Mouse (Mus musculus) heart, embryonic 16.5 days (tissue): Measurements from ENCODE around the gene Rcbtb1. TPM values are rescaled to one million over a fixed set of nuclear protein-coding genes. Genes with fewer than 3 reads are reported as not detected.

Experiments used
- ATAC-seq: fragments of 200-750 bp; cut with Nextera tagmentation; replicated peaks from 2 replicates; pipeline ENCODE4 v1.8.0; 2017; ENCODE audit warnings: moderate number of reproducible peaks; ENCODE audit not compliant: insufficient read depth, low FRiP score; ENCODE audit errors: extremely low read depth
- H3K27ac ChIP-seq: fragments of 300-500 bp; sonication (generic); 2 replicates; pipeline ENCODE4 v1.5.1; 2014; ENCODE audit warnings: mild to moderate bottlenecking, low read length, control low read depth, moderate library complexity
- H3K27me3 ChIP-seq: fragments of 300-500 bp; sonication (generic); 2 replicates; pipeline ENCODE4 v1.6.1; 2014; ENCODE audit warnings: low read length, mixed read lengths; ENCODE audit not compliant: control insufficient read depth, insufficient read depth
- H3K36me3 ChIP-seq: fragments of 300-500 bp; sonication (generic); 2 replicates; pipeline ENCODE4 v1.6.1; 2014; ENCODE audit not compliant: control insufficient read depth, insufficient read depth
- H3K4me1 ChIP-seq: fragments of 300-500 bp; sonication (generic); 2 replicates; pipeline ENCODE4 v1.6.1; 2014; ENCODE audit warnings: low read length, mixed read lengths; ENCODE audit not compliant: control insufficient read depth, insufficient read depth
- H3K4me2 ChIP-seq: fragments of 300-500 bp; sonication (generic); 2 replicates; pipeline ENCODE4 v1.6.1; 2014; ENCODE audit warnings: low read depth, mild to moderate bottlenecking, control low read depth, low read length
- H3K4me3 ChIP-seq: fragments of 300-500 bp; sonication (generic); 2 replicates; pipeline ENCODE4 v1.5.1; 2014; ENCODE audit warnings: mild to moderate bottlenecking, control low read depth, low read length
- H3K9ac ChIP-seq: fragments of 300-500 bp; sonication (generic); 2 replicates; pipeline ENCODE4 v1.6.1; 2014; ENCODE audit warnings: low read length, control low read depth
- H3K9me3 ChIP-seq: fragments of 300-500 bp; sonication (generic); replicated peaks from 2 replicates; pipeline ENCODE4 v1.6.1; 2016; ENCODE audit warnings: low read length; ENCODE audit not compliant: control insufficient read depth
- WGBS: fragments of 180-500 bp; shearing (Covaris S2); extraction: QIAGEN DNeasy Blood & Tissue Kit; methylation state at CpG from one replicate; pipeline ENCODE4 v1.1.7; 2014; 5-methylcytosine and 5-hydroxymethylcytosine counted together
- polyA plus RNA-seq: library from polyadenylated mRNA; unstranded; fragments of >200 nt; fragmentation: Nextera tagmentation; extraction: Ambion mirVana; gene quantifications from 2 replicates; pipeline ENCODE4 v1.2.1, GENCODE M21; 2015

The Rcbtb1 gene
- polyA plus RNA-seq: 16.0 and 16.7 TPM in 2 replicates

GRCm38 (mm10) chr14:59200711-59201603 lies at the start of gene Rcbtb1:
Gene Rcbtb1, plus strand, starts transcription at chr14:59201209.
- Histone ChIP-seq H3K4me2 (peak within 1 kb of the TSS; percentile 94), H3K4me1 (peaks cover 2% of the 10 kb centered on the region; the same call in 1 of the 2 replicates), H3K9me3 (no peaks in the 10 kb centered on the region), H3K4me3 (peak within 1 kb of the TSS; percentile 91), H3K27ac (peak within 1 kb of the TSS; percentile 91), H3K36me3 (no peaks in the 10 kb centered on the region), H3K9ac (peak within 1 kb of the TSS; percentile 94), H3K27me3 (no peaks in the 10 kb centered on the region)
- WGBS: under 1% methylated on average over 94 of the region's 96 CpGs
- ATAC-seq: peak; percentile 92

- Histone ChIP-seq H3K27ac (no peak overlapping the region), H3K36me3 (no peaks in the 10 kb centered on the region), H3K4me2 (no peak overlapping the region), H3K4me3 (no peak overlapping the region), H3K9ac (no peak overlapping the region), H3K9me3 (peaks cover 3% of the 10 kb centered on the region; the same call in 1 of the 2 replicates), H3K4me1 (no peaks in the 10 kb centered on the region), H3K27me3 (no peaks in the 10 kb centered on the region)
- ATAC-seq: no peak
- WGBS: 73% methylated on average over 2 of the region's 2 CpGs
Measured at GRCm38 (mm10) chr14:59155589-59155988, 45.4 kb upstream of the Rcbtb1 start.

GRCm38 (mm10) chr14:59157016-59157698 lies 43.9 kb upstream of the Rcbtb1 start:
- H3K9me3 ChIP-seq: peaks cover 3% of the 10 kb centered on the region; the same call in 1 of the 2 replicates
- H3K36me3 ChIP-seq: no peaks in the 10 kb centered on the region
- H3K27me3 ChIP-seq: no peaks in the 10 kb centered on the region
- 57% methylated on average over 3 of the region's 3 CpGs for WGBS
- ATAC-seq: no peak
- H3K4me3 ChIP-seq: no peak overlapping the region
- H3K4me1 ChIP-seq: no peaks in the 10 kb centered on the region
- no peak overlapping the region for H3K9ac ChIP-seq
- no peak overlapping the region for H3K27ac ChIP-seq
- H3K4me2 ChIP-seq: no peak overlapping the region

GRCm38 (mm10) chr14:59178649-59179048 lies 22.4 kb upstream of the Rcbtb1 start, which contains the start of gene Gm5142:
Gene Gm5142, minus strand, starts transcription at chr14:59178749.
- ATAC-seq: no peak
- 87% methylated on average over 3 of the region's 3 CpGs for WGBS

GRCm38 (mm10) chr14:59182732-59183131 lies 18.3 kb upstream of the Rcbtb1 start:
- Histone ChIP-seq H3K4me3 (no peak overlapping the region), H3K36me3 (no peaks in the 10 kb centered on the region), H3K27me3 (no peaks in the 10 kb centered on the region), H3K27ac (no peak overlapping the region), H3K9ac (no peak overlapping the region), H3K9me3 (no peaks in the 10 kb centered on the region), H3K4me1 (no peaks in the 10 kb centered on the region), H3K4me2 (no peak overlapping the region)
- ATAC-seq: no peak
- 65% methylated on average over 2 of the region's 2 CpGs for WGBS

More at GRCm38 (mm10) chr14:59178649-59179048, 22.4 kb upstream of the Rcbtb1 start, which contains the start of gene Gm5142:
- Histone ChIP-seq H3K9me3 (no peaks in the 10 kb centered on the region), H3K9ac (no peak within 1 kb of the TSS), H3K4me3 (no peak within 1 kb of the TSS), H3K27me3 (no peaks in the 10 kb centered on the region), H3K4me2 (no peak within 1 kb of the TSS), H3K27ac (no peak within 1 kb of the TSS), H3K4me1 (no peaks in the 10 kb centered on the region), H3K36me3 (no peaks in the 10 kb centered on the region)

GRCm38 (mm10) chr14:59185514-59185913 lies 15.5 kb upstream of the Rcbtb1 start:
- ATAC-seq: no peak
- no peaks in the 10 kb centered on the region for H3K4me1 ChIP-seq
- no peak overlapping the region for H3K27ac ChIP-seq
- no peaks in the 10 kb centered on the region for H3K9me3 ChIP-seq
- H3K4me3 ChIP-seq: no peak overlapping the region
- no peaks in the 10 kb centered on the region for H3K36me3 ChIP-seq
- no peak overlapping the region for H3K4me2 ChIP-seq
- no peak overlapping the region for H3K9ac ChIP-seq
- H3K27me3 ChIP-seq: no peaks in the 10 kb centered on the region

GRCm38 (mm10) chr14:59186121-59186520 lies 14.9 kb upstream of the Rcbtb1 start:
- ATAC-seq: no peak
- H3K36me3 ChIP-seq: no peaks in the 10 kb centered on the region
- no peak overlapping the region for H3K27ac ChIP-seq
- no peaks in the 10 kb centered on the region for H3K9me3 ChIP-seq
- no peaks in the 10 kb centered on the region for H3K4me1 ChIP-seq
- H3K4me2 ChIP-seq: no peak overlapping the region
- no peaks in the 10 kb centered on the region for H3K27me3 ChIP-seq
- WGBS: 82% methylated on average over 2 of the region's 2 CpGs
- H3K9ac ChIP-seq: no peak overlapping the region
- no peak overlapping the region for H3K4me3 ChIP-seq

GRCm38 (mm10) chr14:59201604-59202215 lies 701 bp downstream of the Rcbtb1 start:
- ATAC-seq: no peak
- H3K9me3 ChIP-seq: no peaks in the 10 kb centered on the region
- 4% methylated on average over 21 of the region's 21 CpGs for WGBS
- peak overlapping the region; percentile 91 for H3K4me3 ChIP-seq
- H3K4me2 ChIP-seq: peak overlapping the region; percentile 94
- peaks cover 2% of the 10 kb centered on the region; the same call in 1 of the 2 replicates for H3K4me1 ChIP-seq
- peak overlapping the region; percentile 91 for H3K27ac ChIP-seq
- peak overlapping the region; percentile 94 for H3K9ac ChIP-seq
- no peaks in the 10 kb centered on the region for H3K36me3 ChIP-seq
- H3K27me3 ChIP-seq: no peaks in the 10 kb centered on the region
